Mouse (Mus musculus): ENCODE measurements around the gene Xrn1. TPM values are rescaled to one million over a fixed set of nuclear protein-coding genes. Genes with fewer than 3 reads are reported as not detected.
A peak's percentile ranks its signal among the peaks of the same experiment; 100 is the strongest.

The Xrn1 gene
- polyA plus RNA-seq, 1 experiment: 16.9 TPM

GRCm38 (mm10) chr9:96027913-96028312, 73.4 kb downstream of the Xrn1 start:
- 90% methylated on average over 3 of the region's 3 CpGs for WGBS
- Histone ChIP-seq H3K4me3 (replicated peaks; ENCODE audit: control insufficient read depth, low read depth, low read length) (no peak overlapping the region), H3K27ac (ENCODE audit: control insufficient read depth, insufficient read depth, low read depth, low read length, poor library complexity) (no peak overlapping the region), H3K4me1 (ENCODE audit: control insufficient read depth, insufficient read depth, low read length) (no peaks in the 10 kb centered on the region)
- TF ChIP-seq CTCF (IDR thresholded peaks at IDR 0.05; ENCODE audit: control insufficient read depth, insufficient read depth, low read length) (no peak), POLR2A (IDR thresholded peaks at IDR 0.05; ENCODE audit: borderline replicate concordance, control insufficient read depth, low read depth, low read length) (no peak)

- Histone ChIP-seq H3K27ac (ENCODE audit: control insufficient read depth, insufficient read depth, low read depth, low read length, poor library complexity) (no peak overlapping the region), H3K4me1 (ENCODE audit: control insufficient read depth, insufficient read depth, low read length) (no peaks in the 10 kb centered on the region), H3K4me3 (replicated peaks; ENCODE audit: control insufficient read depth, low read depth, low read length) (no peak overlapping the region)
- 47% methylated on average over 1 of the region's 1 CpGs for WGBS
- TF ChIP-seq POLR2A (IDR thresholded peaks at IDR 0.05; ENCODE audit: borderline replicate concordance, control insufficient read depth, low read depth, low read length): no peak
- TF ChIP-seq CTCF (IDR thresholded peaks at IDR 0.05; ENCODE audit: control insufficient read depth, insufficient read depth, low read length): peak; percentile 57
These were observed 74.3 kb downstream of the Xrn1 start for GRCm38 (mm10) chr9:96028818-96029217.

GRCm38 (mm10) chr9:96029886-96030285, 75.3 kb downstream of the Xrn1 start:
- no peak for TF ChIP-seq CTCF (IDR thresholded peaks at IDR 0.05; ENCODE audit: control insufficient read depth, insufficient read depth, low read length)
- TF ChIP-seq POLR2A (IDR thresholded peaks at IDR 0.05; ENCODE audit: borderline replicate concordance, control insufficient read depth, low read depth, low read length): no peak
- no peak overlapping the region for H3K27ac ChIP-seq (ENCODE audit: control insufficient read depth, insufficient read depth, low read depth, low read length, poor library complexity)
- 90% methylated on average over 5 of the region's 5 CpGs for WGBS
- no peaks in the 10 kb centered on the region for H3K4me1 ChIP-seq (ENCODE audit: control insufficient read depth, insufficient read depth, low read length)
- no peak overlapping the region for H3K4me3 ChIP-seq (replicated peaks; ENCODE audit: control insufficient read depth, low read depth, low read length)

GRCm38 (mm10) chr9:96035371-96036086, 81.0 kb downstream of the Xrn1 start:
- WGBS: 64% methylated on average over 3 of the region's 3 CpGs
- TF ChIP-seq CTCF (IDR thresholded peaks at IDR 0.05; ENCODE audit: control insufficient read depth, insufficient read depth, low read length): no peak
- no peak for TF ChIP-seq POLR2A (IDR thresholded peaks at IDR 0.05; ENCODE audit: borderline replicate concordance, control insufficient read depth, low read depth, low read length)
- H3K27ac ChIP-seq (ENCODE audit: control insufficient read depth, insufficient read depth, low read depth, low read length, poor library complexity): no peak overlapping the region
- H3K4me3 ChIP-seq (replicated peaks; ENCODE audit: control insufficient read depth, low read depth, low read length): no peak overlapping the region
- H3K4me1 ChIP-seq (ENCODE audit: control insufficient read depth, insufficient read depth, low read length): peaks cover 1% of the 10 kb centered on the region; the same call in 1 of the 2 replicates

- no peaks in the 10 kb centered on the region for H3K4me1 ChIP-seq (ENCODE audit: control insufficient read depth, insufficient read depth, low read length)
- TF ChIP-seq POLR2A (IDR thresholded peaks at IDR 0.05; ENCODE audit: borderline replicate concordance, control insufficient read depth, low read depth, low read length) (no peak), CTCF (IDR thresholded peaks at IDR 0.05; ENCODE audit: control insufficient read depth, insufficient read depth, low read length) (no peak)
- WGBS: 88% methylated on average over 3 of the region's 3 CpGs
- H3K27ac ChIP-seq (ENCODE audit: control insufficient read depth, insufficient read depth, low read depth, low read length, poor library complexity): no peak overlapping the region
- no peak overlapping the region for H3K4me3 ChIP-seq (replicated peaks; ENCODE audit: control insufficient read depth, low read depth, low read length)
These were observed 89.7 kb downstream of the Xrn1 start for GRCm38 (mm10) chr9:96044214-96044613.

- H3K27ac ChIP-seq (ENCODE audit: control insufficient read depth, insufficient read depth, low read depth, low read length, poor library complexity): no peak overlapping the region
- WGBS: 89% methylated on average over 4 of the region's 4 CpGs
- TF ChIP-seq POLR2A (IDR thresholded peaks at IDR 0.05; ENCODE audit: borderline replicate concordance, control insufficient read depth, low read depth, low read length): no peak
These were observed 96.9 kb downstream of the Xrn1 start for GRCm38 (mm10) chr9:96051501-96051900.

GRCm38 (mm10) chr9:96054878-96055277, 100.3 kb downstream of the Xrn1 start:
- Histone ChIP-seq H3K27ac (ENCODE audit: control insufficient read depth, insufficient read depth, low read depth, low read length, poor library complexity) (no peak overlapping the region), H3K4me3 (replicated peaks; ENCODE audit: control insufficient read depth, low read depth, low read length) (no peak overlapping the region), H3K4me1 (ENCODE audit: control insufficient read depth, insufficient read depth, low read length) (no peaks in the 10 kb centered on the region)
- TF ChIP-seq POLR2A (IDR thresholded peaks at IDR 0.05; ENCODE audit: borderline replicate concordance, control insufficient read depth, low read depth, low read length): no peak
- TF ChIP-seq CTCF (IDR thresholded peaks at IDR 0.05; ENCODE audit: control insufficient read depth, insufficient read depth, low read length): no peak
- WGBS: 84% methylated on average over 5 of the region's 5 CpGs

More at GRCm38 (mm10) chr9:96051501-96051900, 96.9 kb downstream of the Xrn1 start:
- Histone ChIP-seq H3K4me1 (ENCODE audit: control insufficient read depth, insufficient read depth, low read length) (no peaks in the 10 kb centered on the region), H3K4me3 (replicated peaks; ENCODE audit: control insufficient read depth, low read depth, low read length) (no peak overlapping the region)

- WGBS: 68% methylated on average over 6 of the region's 6 CpGs
- no peak for TF ChIP-seq CTCF (IDR thresholded peaks at IDR 0.05; ENCODE audit: control insufficient read depth, insufficient read depth, low read length)
- TF ChIP-seq POLR2A (IDR thresholded peaks at IDR 0.05; ENCODE audit: borderline replicate concordance, control insufficient read depth, low read depth, low read length): no peak
- H3K27ac ChIP-seq (ENCODE audit: control insufficient read depth, insufficient read depth, low read depth, low read length, poor library complexity): no peak overlapping the region
- no peaks in the 10 kb centered on the region for H3K4me1 ChIP-seq (ENCODE audit: control insufficient read depth, insufficient read depth, low read length)
- no peak overlapping the region for H3K4me3 ChIP-seq (replicated peaks; ENCODE audit: control insufficient read depth, low read depth, low read length)
These were observed 102.1 kb downstream of the Xrn1 start for GRCm38 (mm10) chr9:96056417-96057223.
